Mouse (Mus musculus) olfactory bulb, adult 2 months (tissue): ENCODE measurements around the gene Lrrn2.

Source experiments
- CTCF ChIP-seq: fragments of 200-500 bp; IDR thresholded peaks from 2 replicates; pipeline ENCODE4 v1.5.1; 2012; ENCODE audit warnings: low read depth, mild to moderate bottlenecking, low read length, moderate library complexity; ENCODE audit not compliant: insufficient read depth
- POLR2A ChIP-seq: fragments of 200-500 bp; IDR thresholded peaks from 2 replicates; pipeline ENCODE4 v1.6.1; 2012; ENCODE audit warnings: mild to moderate bottlenecking, low read depth, low read length, moderate library complexity; ENCODE audit not compliant: insufficient read depth

- no peak for TF ChIP-seq CTCF
- TF ChIP-seq POLR2A: no peak
These were observed 43.2 kb upstream of the Lrrn2 start for GRCm38 (mm10) chr1:132836895-132837294.
